In the genomic region with DNA sequence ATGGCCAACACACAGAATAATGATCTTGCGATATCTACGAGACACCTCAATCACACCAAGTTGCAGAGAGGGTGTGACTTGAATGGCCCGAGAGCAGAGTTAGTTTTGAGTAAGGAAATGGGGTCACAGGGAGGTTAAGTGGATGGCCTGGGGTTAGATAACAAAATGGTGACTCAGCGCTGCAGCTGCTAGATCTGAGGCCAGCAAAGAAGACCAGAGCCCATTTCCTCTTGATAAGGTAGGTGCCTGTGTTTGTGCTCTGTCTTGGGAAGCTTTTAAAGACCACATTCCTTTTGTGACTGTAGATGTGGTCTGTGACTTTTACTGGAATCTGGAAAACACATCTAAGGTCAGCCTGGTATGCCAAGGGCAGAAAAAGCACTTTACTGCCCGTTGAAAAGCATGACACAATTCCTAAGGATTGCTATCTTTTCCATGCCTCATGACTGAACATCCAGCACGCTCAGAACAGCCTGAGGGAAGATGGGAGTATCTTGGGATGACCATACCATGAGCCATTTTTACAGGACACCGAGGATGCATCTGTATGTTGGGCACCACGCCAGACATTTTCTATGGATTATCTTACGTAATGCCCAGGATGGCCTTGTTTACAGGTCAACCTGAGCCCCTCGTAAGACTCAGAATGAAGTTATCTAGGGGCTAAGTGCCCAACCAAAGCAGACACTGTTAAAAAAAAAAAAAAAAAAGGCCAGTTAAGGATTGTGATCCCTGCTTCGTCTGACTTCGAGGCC, we compare ENCODE assay signal across 9 mouse cellular contexts.
DNase-seq lines count a peak whose midpoint lies in the region; ATAC-seq and TF ChIP-seq lines count a peak whose summit lies in the region.
"Had no signal": no experiment of that assay in that cellular context is flagged by ENCODE, and none has a peak within 500 bp of the region (broad histone marks: within the 10 kb centered on the region; RNA-seq: fewer than 3 reads in every experiment).

No protein-coding gene starts in this region.

- CTCF ChIA-PET in Patski (lab: Charles Lee), result interaction anchor here (0.8 to 1.1 kb wide), 2 partner anchors 18 to 21 kb away, joined by 3 read pairs; no protein-coding TSS in a partner anchor

- no peaks in the 10 kb centered on the region for H3K36me3 ChIP-seq in kidney, embryonic 16.5 days (ENCODE audit: insufficient read depth, low read length)
- peaks cover 8% of the 10 kb centered on the region for H3K36me3 ChIP-seq in megakaryocyte, embryonic 14.5 days (replicated peaks; ENCODE audit: low read length)
- H3K36me3 ChIP-seq: embryonic facial prominence, embryonic 12.5 days; hindbrain, embryonic 15.5 days had no signal

- H3K4me1 ChIP-seq in kidney, embryonic 16.5 days (ENCODE audit: insufficient read depth, low read length), result peaks cover 6% of the 10 kb centered on the region; the same call in 1 of the 2 replicates
- H3K4me1 ChIP-seq in megakaryocyte, embryonic 14.5 days, result peaks cover 39% of the 10 kb centered on the region
- H3K4me1 ChIP-seq: hindbrain, embryonic 15.5 days had no signal

- no peak for TF ChIP-seq CTCF in Patski (IDR thresholded peaks at IDR 0.05)

- peak; percentile 10 to 12 for DNase-seq in kidney, postnatal 36 days
- peak; percentile 70 for DNase-seq in Patski (ENCODE audit: low read depth, low spot score)
- no peak for DNase-seq in spleen, postnatal 14 days (ENCODE audit: low spot score in 2 of 2)
- no peak for DNase-seq in left cerebral cortex, adult 11 months (ENCODE audit: low spot score)

- no peak overlapping the region for H3K4me3 ChIP-seq in kidney, embryonic 16.5 days (ENCODE audit: low read length)
- peak overlapping the region; percentile 79 for H3K4me3 ChIP-seq in megakaryocyte, embryonic 14.5 days (replicated peaks)
- H3K4me3 ChIP-seq: embryonic facial prominence, embryonic 12.5 days; hindbrain, embryonic 15.5 days had no signal

- POLR2A ChIA-PET in Patski (lab: Charles Lee), result no interaction called here

- WGBS in kidney, embryonic 16.5 days, result 49% methylated on average over 12 of the region's 12 CpGs

- no peaks in the 10 kb centered on the region for H3K27me3 ChIP-seq in kidney, embryonic 16.5 days (ENCODE audit: insufficient read depth, low read length)
- no peaks in the 10 kb centered on the region for H3K27me3 ChIP-seq in Patski
- H3K27me3 ChIP-seq in megakaryocyte, embryonic 14.5 days (replicated peaks), result no peaks in the 10 kb centered on the region
- H3K27me3 ChIP-seq: embryonic facial prominence, embryonic 12.5 days; hindbrain, embryonic 15.5 days had no signal

- no peak overlapping the region for H3K27ac ChIP-seq in kidney, embryonic 16.5 days (ENCODE audit: low read length)
- H3K27ac ChIP-seq: embryonic facial prominence, embryonic 12.5 days; hindbrain, embryonic 15.5 days had no signal

- no peak overlapping the region for H3K9ac ChIP-seq in kidney, embryonic 16.5 days (replicated peaks; ENCODE audit: low read length)
- H3K9ac ChIP-seq: embryonic facial prominence, embryonic 12.5 days; hindbrain, embryonic 15.5 days had no signal

- ATAC-seq in kidney, embryonic 16.5 days (ENCODE audit: low FRiP score, low TSS enrichment), result no peak
- ATAC-seq in Patski, result peak; percentile 72
- peak; percentile 44; the same call in 1 of the 2 replicates for ATAC-seq in granulocyte monocyte progenitor cell, adult 5-6 weeks (replicated peaks; ENCODE audit: poor library complexity, severe bottlenecking)

- in situ Hi-C loops in Patski (cut with MboI; ENCODE audit: low pct_unique_long_range_greater_than_20kb), result loop anchor here (10.0 kb wide), 1 partner anchor 470 kb away; no protein-coding TSS in a partner anchor

- no peak overlapping the region for H3K4me2 ChIP-seq in kidney, embryonic 16.5 days (replicated peaks; ENCODE audit: low read depth, low read length)
- H3K4me2 ChIP-seq: embryonic facial prominence, embryonic 12.5 days; hindbrain, embryonic 15.5 days had no signal

- no peaks in the 10 kb centered on the region for H3K9me3 ChIP-seq in kidney, embryonic 16.5 days (ENCODE audit: low read length)
- peaks cover 12% of the 10 kb centered on the region for H3K9me3 ChIP-seq in megakaryocyte, embryonic 14.5 days
- H3K9me3 ChIP-seq: embryonic facial prominence, embryonic 12.5 days; hindbrain, embryonic 15.5 days had no signal

Comparison
In these comparisons a context has a peak if more than half of its experiments do, and no peak if none do; other contexts are left out.
1. DNase-seq: peak in kidney, postnatal 36 days (2 of 2) and Patski (single experiment); none in spleen, postnatal 14 days (0 of 2) and left cerebral cortex, adult 11 months (single experiment).